Mouse (Mus musculus): Measurements from ENCODE around the gene Rad51b.
A peak's percentile ranks its signal among the peaks of the same experiment; 100 is the strongest.

DNA sequence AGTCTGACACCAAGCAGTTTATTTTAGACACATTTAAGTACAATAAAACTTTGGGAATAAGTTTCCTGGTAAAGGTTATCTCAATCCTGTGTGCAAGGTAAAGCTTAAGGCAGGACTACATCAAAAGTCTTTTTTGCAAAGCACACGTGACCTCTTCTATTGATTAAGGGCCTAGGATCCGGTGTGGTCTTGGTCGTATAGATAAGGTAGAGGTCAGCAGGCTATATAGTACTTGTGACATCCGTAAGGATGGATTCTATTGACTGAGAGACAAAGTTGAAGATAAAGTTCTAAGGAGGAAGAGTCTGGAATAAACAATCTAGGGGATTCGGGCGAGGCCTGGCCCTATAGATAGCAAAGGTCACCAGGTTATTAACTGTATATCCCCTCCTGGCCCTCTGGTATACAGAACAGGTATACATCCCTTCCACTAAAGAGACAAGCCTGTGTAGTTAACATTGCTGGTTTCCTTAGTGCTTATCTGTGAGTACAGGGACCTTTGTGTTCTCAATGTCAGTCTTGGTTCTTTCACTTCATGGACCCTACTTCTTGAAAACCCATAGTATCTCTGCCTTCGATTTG, 471.8 kb downstream of the Rad51b start:
- TF ChIP-seq CTCF (IDR thresholded peaks at IDR 0.05; ENCODE audit: low read depth, low read length) (no peak), GATA1 (IDR thresholded peaks at IDR 0.05; ENCODE audit: borderline replicate concordance, low read length) (no peak), TAL1 (conservative IDR thresholded peaks at IDR 0.05; ENCODE audit: low read depth, low read length) (peak; percentile 85), POLR2AphosphoS5 (IDR thresholded peaks at IDR 0.05; ENCODE audit: insufficient replicate concordance, low read depth, low read length) (no peak), GATA2 (IDR thresholded peaks at IDR 0.05; ENCODE audit: borderline replicate concordance, low read depth, low read length) (no peak)
